Mouse (Mus musculus) MEL (cell line): ENCODE measurements around the gene Hpd. TPM values are rescaled to one million over a fixed set of nuclear protein-coding genes. Genes with fewer than 3 reads are reported as not detected.

ENCODE experiments used
- DNase-seq: peaks from one replicate; pipeline ENCODE4 v3.0.0; 2011; ENCODE audit warnings: low read depth, low spot score
- H3K27ac ChIP-seq: 2 replicates; pipeline ENCODE4 v1.5.1; 2012; ENCODE audit warnings: low read depth, mild to moderate bottlenecking, control low read depth, low read length, moderate library complexity; ENCODE audit not compliant: control insufficient read depth
- H3K27me3 ChIP-seq, 2 experiments: fragments of 150-350 bp in 1 of 2; sonication (generic) in 1 of 2; 2 replicates each; pipeline ENCODE4 v1.6.1; 2012; ENCODE audit warnings: low read length in 2 of 2, mild to moderate bottlenecking in 2 of 2, improper control_type of control experiment in 1 of 2, moderate library complexity in 1 of 2; ENCODE audit not compliant: insufficient read depth in 2 of 2, control insufficient read depth in 1 of 2
- H3K36me3 ChIP-seq, 2 experiments: 2 replicates each; pipeline ENCODE4 v1.6.1; 2012 to 2014; ENCODE audit warnings: low read length in 2 of 2, improper control_type of control experiment in 1 of 2, inconsistent platforms in 1 of 2, mild to moderate bottlenecking in 1 of 2; ENCODE audit not compliant: insufficient read depth in 2 of 2, control insufficient read depth in 1 of 2
- H3K4me1 ChIP-seq, 2 experiments: fragments of 150-350 bp in 1 of 2; sonication (generic) in 1 of 2; 2 replicates each; pipeline ENCODE4 v1.6.1; 2012; ENCODE audit warnings: low read length in 2 of 2, improper control_type of control experiment in 1 of 2, mild to moderate bottlenecking in 1 of 2; ENCODE audit not compliant: insufficient read depth in 2 of 2, control insufficient read depth in 1 of 2
- H3K4me3 ChIP-seq, 2 experiments: fragments of 150-350 bp in 1 of 2; sonication (generic) in 1 of 2; 2 replicates each; pipeline ENCODE4 v1.5.1; 2012; ENCODE audit warnings: low read depth in 2 of 2, low read length in 2 of 2, mild to moderate bottlenecking in 2 of 2, moderate library complexity in 2 of 2, control low read depth in 1 of 2, improper control_type of control experiment in 1 of 2; ENCODE audit not compliant: control insufficient read depth in 1 of 2, insufficient read depth in 1 of 2
- H3K79me2 ChIP-seq: 2 replicates; pipeline ENCODE4 v1.6.1; 2012; ENCODE audit warnings: mild to moderate bottlenecking, low read length, moderate library complexity; ENCODE audit not compliant: control insufficient read depth, poor library complexity, insufficient read depth
- H3K9ac ChIP-seq: 2 replicates; pipeline ENCODE4 v1.6.1; 2012; ENCODE audit warnings: low read depth, mild to moderate bottlenecking, control low read depth, low read length, moderate library complexity; ENCODE audit not compliant: control insufficient read depth, poor library complexity, severe bottlenecking
- H3K9me3 ChIP-seq: fragments of 150-350 bp; sonication (generic); replicated peaks from 2 replicates; pipeline ENCODE4 v1.6.1; 2012; ENCODE audit warnings: mild to moderate bottlenecking, low read length, improper control_type of control experiment, moderate library complexity; ENCODE audit not compliant: insufficient read depth
- BHLHE40 ChIP-seq: IDR thresholded peaks from 2 replicates; pipeline ENCODE4 v1.6.1; 2012; ENCODE audit warnings: low read depth, mild to moderate bottlenecking, inconsistent platforms, low read length, improper control_type of control experiment, borderline replicate concordance
- CTCF ChIP-seq, 3 experiments: IDR thresholded peaks in 2 of 3; conservative IDR thresholded peaks in 1 of 3; 2 replicates each; pipeline ENCODE4 v1.5.1; 2011 to 2012; ENCODE audit warnings: low read length in 3 of 3, low read depth in 2 of 3, mild to moderate bottlenecking in 2 of 3, improper control_type of control experiment in 1 of 3, inconsistent platforms in 1 of 3, mixed read lengths in 1 of 3, moderate library complexity in 1 of 3; ENCODE audit not compliant: control insufficient read depth in 1 of 3, insufficient read depth in 1 of 3, poor library complexity in 1 of 3, severe bottlenecking in 1 of 3
- ELF1 ChIP-seq: IDR thresholded peaks from 2 replicates; pipeline ENCODE4 v1.6.1; 2014; ENCODE audit warnings: low read depth, mild to moderate bottlenecking, inconsistent platforms, low read length, improper control_type of control experiment, moderate library complexity
- EP300 ChIP-seq, 2 experiments: IDR thresholded peaks; 2 replicates each; pipeline ENCODE4 v1.6.1; 2011; ENCODE audit warnings: improper control_type of control experiment in 2 of 2, low read length in 2 of 2, low read depth in 1 of 2, mild to moderate bottlenecking in 1 of 2
- ETS1 ChIP-seq: IDR thresholded peaks from 2 replicates; pipeline ENCODE4 v1.6.1; 2012; ENCODE audit warnings: low read depth, mild to moderate bottlenecking, inconsistent platforms, low read length, improper control_type of control experiment, moderate library complexity
- GABPA ChIP-seq: IDR thresholded peaks from 2 replicates; pipeline ENCODE4 v1.6.1; 2012; ENCODE audit warnings: low read depth, mild to moderate bottlenecking, inconsistent platforms, low read length, improper control_type of control experiment, moderate library complexity
- JUND ChIP-seq: IDR thresholded peaks from 2 replicates; pipeline ENCODE4 v1.6.1; 2011; ENCODE audit warnings: low read depth, mild to moderate bottlenecking, improper control_type of control experiment, low read length
- MAFK ChIP-seq: IDR thresholded peaks from 2 replicates; pipeline ENCODE4 v1.6.1; 2011; ENCODE audit warnings: low read depth, mild to moderate bottlenecking, low read length, improper control_type of control experiment, borderline replicate concordance
- MAX ChIP-seq: IDR thresholded peaks from 2 replicates; pipeline ENCODE4 v1.6.1; 2011; ENCODE audit warnings: low read length, improper control_type of control experiment
- MAZ ChIP-seq: IDR thresholded peaks from 2 replicates; pipeline ENCODE4 v1.6.1; 2012; ENCODE audit warnings: low read depth, mild to moderate bottlenecking, inconsistent platforms, low read length, improper control_type of control experiment
- MXI1 ChIP-seq: IDR thresholded peaks from 2 replicates; pipeline ENCODE4 v1.6.1; 2011; ENCODE audit warnings: mild to moderate bottlenecking, low read depth, low read length, improper control_type of control experiment
- MYC ChIP-seq: IDR thresholded peaks from 2 replicates; pipeline ENCODE4 v1.6.1; 2011; ENCODE audit warnings: low read depth, mild to moderate bottlenecking, low read length, improper control_type of control experiment, moderate library complexity
- NRF1 ChIP-seq: IDR thresholded peaks from 2 replicates; pipeline ENCODE4 v1.6.1; 2014; ENCODE audit warnings: low read depth, mild to moderate bottlenecking, inconsistent platforms, low read length, improper control_type of control experiment, moderate library complexity; ENCODE audit not compliant: poor library complexity, insufficient read depth, severe bottlenecking
- POLR2A ChIP-seq, 2 experiments: IDR thresholded peaks; 2 replicates each; pipeline ENCODE4 v1.6.1; 2011 to 2012; ENCODE audit warnings: low read length in 2 of 2, mild to moderate bottlenecking in 2 of 2, control low read depth in 1 of 2, improper control_type of control experiment in 1 of 2, low read depth in 1 of 2, moderate library complexity in 1 of 2; ENCODE audit not compliant: control insufficient read depth in 1 of 2, insufficient read depth in 1 of 2, poor library complexity in 1 of 2
- POLR2AphosphoS2 ChIP-seq: IDR thresholded peaks from 2 replicates; pipeline ENCODE4 v1.6.1; 2011; ENCODE audit warnings: low read length, improper control_type of control experiment
- POLR2AphosphoS5 ChIP-seq: IDR thresholded peaks from 2 replicates; pipeline ENCODE4 v1.6.1; 2012; ENCODE audit warnings: low read depth, borderline replicate concordance, mild to moderate bottlenecking, inconsistent platforms, low read length, moderate library complexity, mixed read lengths
- RAD21 ChIP-seq: IDR thresholded peaks from 2 replicates; pipeline ENCODE4 v1.6.1; 2011; ENCODE audit warnings: mild to moderate bottlenecking, low read depth, low read length, improper control_type of control experiment
- SIN3A ChIP-seq: IDR thresholded peaks from 2 replicates; pipeline ENCODE4 v1.6.1; 2012; ENCODE audit warnings: low read length, improper control_type of control experiment, inconsistent platforms
- SMC3 ChIP-seq: IDR thresholded peaks from 2 replicates; pipeline ENCODE4 v1.6.1; 2011; ENCODE audit warnings: low read depth, low read length, improper control_type of control experiment
- TBP ChIP-seq: IDR thresholded peaks from 2 replicates; pipeline ENCODE4 v1.8.0; 2011; ENCODE audit warnings: low read depth, low read length, improper control_type of control experiment
- TCF12 ChIP-seq: IDR thresholded peaks from 2 replicates; pipeline ENCODE4 v1.6.1; 2014; ENCODE audit warnings: low read depth, mild to moderate bottlenecking, inconsistent platforms, low read length, improper control_type of control experiment, moderate library complexity
- UBTF ChIP-seq: IDR thresholded peaks from 2 replicates; pipeline ENCODE4 v1.6.1; 2012; ENCODE audit warnings: low read depth, mild to moderate bottlenecking, inconsistent platforms, low read length, improper control_type of control experiment, moderate library complexity, borderline replicate concordance; ENCODE audit not compliant: insufficient read depth
- USF1 ChIP-seq: IDR thresholded peaks from 2 replicates; pipeline ENCODE4 v1.6.1; 2014; ENCODE audit warnings: low read depth, mild to moderate bottlenecking, inconsistent platforms, low read length, improper control_type of control experiment, moderate library complexity
- USF2 ChIP-seq, 2 experiments: IDR thresholded peaks; 2 replicates each; pipeline ENCODE4 v1.6.1; 2011 to 2012; ENCODE audit warnings: improper control_type of control experiment in 2 of 2, low read length in 2 of 2, borderline replicate concordance in 1 of 2, inconsistent platforms in 1 of 2, low read depth in 1 of 2, mild to moderate bottlenecking in 1 of 2; ENCODE audit not compliant: insufficient read depth in 1 of 2
- ZC3H11A ChIP-seq: IDR thresholded peaks from 2 replicates; pipeline ENCODE4 v1.6.1; 2012; ENCODE audit warnings: low read depth, mild to moderate bottlenecking, inconsistent platforms, low read length, improper control_type of control experiment
- ZKSCAN1 ChIP-seq: IDR thresholded peaks from 2 replicates; pipeline ENCODE4 v1.6.1; 2012; ENCODE audit warnings: low read depth, mild to moderate bottlenecking, inconsistent platforms, low read length, improper control_type of control experiment, moderate library complexity
- ZNF384 ChIP-seq: IDR thresholded peaks from 2 replicates; pipeline ENCODE4 v1.6.1; 2012; ENCODE audit warnings: low read depth, mild to moderate bottlenecking, inconsistent platforms, low read length, improper control_type of control experiment
- polyA plus RNA-seq, 2 experiments: library from polyadenylated mRNA; stranded (reverse) in 1 of 2; unstranded in 1 of 2; fragments of >175 nt in 1 of 2; fragments of >200 nt in 1 of 2; gene quantifications; 2 replicates each; pipeline versions ENCODE4 v1.2.1 to v1.2.4; 2012; ENCODE audit warnings: low replicate concordance in 2 of 2, low read depth in 1 of 2; ENCODE audit not compliant: insufficient read length in 2 of 2, insufficient read depth in 1 of 2, missing spikeins in 1 of 2
- total RNA-seq: library from RNA; depleted of rRNA; stranded (reverse); fragments of 300-350 nt; gene quantifications from 2 replicates; pipeline ENCODE4 v1.2.3, GENCODE M21; 2012

The Hpd gene
- total and polyA plus RNA-seq, 3 experiments = not detected

DNA sequence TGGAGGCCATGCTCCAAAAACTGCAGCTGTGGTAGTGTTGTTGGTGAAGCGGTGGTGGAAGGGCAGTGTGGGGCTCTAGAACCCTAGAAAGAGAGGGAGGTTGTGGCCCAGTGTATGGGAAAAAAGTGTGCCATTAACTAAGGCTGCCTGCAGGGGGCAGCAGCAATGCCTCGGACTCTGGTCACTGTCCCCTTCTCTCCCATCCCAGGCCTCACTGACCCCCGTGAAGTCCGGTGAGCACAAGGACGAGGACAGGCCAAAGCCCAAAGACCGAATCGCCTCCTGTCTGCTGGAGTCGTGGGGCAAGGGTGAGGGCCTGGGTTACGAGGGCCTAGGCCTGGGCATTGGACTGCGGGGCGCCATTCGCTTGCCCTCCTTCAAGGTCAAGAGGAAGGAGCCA lies 25.8 kb downstream of the Hpd start:
- no peak for DNase-seq
- TF ChIP-seq SMC3 (peak; percentile 34), RAD21 (no peak), CTCF (IDR thresholded peaks at IDR 0.05 in 2 of 3, conservative IDR thresholded peaks at IDR 0.05 in 1 of 3; ENCODE audit: control insufficient read depth in 1 of 3, insufficient read depth in 1 of 3, low read depth in 2 of 3, low read length in 3 of 3, poor library complexity in 1 of 3, severe bottlenecking in 1 of 3) (peak; percentile 59 to 77 (median 75))
- no peaks in the 10 kb centered on the region for H3K4me1 ChIP-seq
- no peaks in the 10 kb centered on the region for H3K27me3 ChIP-seq
- no peak overlapping the region for H3K9ac ChIP-seq
- H3K4me3 ChIP-seq = no peak overlapping the region
- no peaks in the 10 kb centered on the region for H3K9me3 ChIP-seq
- H3K36me3 ChIP-seq = peaks cover 0 to 5% of the 10 kb centered on the region in 2 experiments; a peak in 2 of 4 replicates
- no peaks in the 10 kb centered on the region; the same call in 1 of the 2 replicates for H3K79me2 ChIP-seq
- no peak overlapping the region for H3K27ac ChIP-seq

DNA sequence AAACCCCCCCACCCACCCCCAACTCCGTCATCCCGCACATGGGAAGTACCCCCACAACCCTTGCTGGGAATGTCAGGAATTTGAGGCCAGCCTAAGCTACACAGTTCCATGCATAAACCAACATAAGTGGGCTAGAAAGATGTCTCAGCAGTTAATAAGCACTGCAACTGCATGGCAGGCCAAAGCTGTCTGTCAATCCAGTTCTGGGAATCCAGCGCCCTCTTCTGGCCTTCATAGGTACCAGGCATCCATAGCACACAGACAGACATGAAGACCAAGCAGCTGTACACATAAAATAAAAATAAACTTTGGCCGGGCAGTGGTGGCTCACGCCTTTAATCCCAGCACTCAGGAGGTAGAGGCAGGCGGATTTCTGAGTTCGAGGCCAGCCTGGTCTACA lies 27.1 kb downstream of the Hpd start:
- H3K4me1 ChIP-seq = peaks cover 0 to 7% of the 10 kb centered on the region in 2 experiments; a peak in 2 of 4 replicates
- no peaks in the 10 kb centered on the region for H3K27me3 ChIP-seq
- no peak overlapping the region for H3K4me3 ChIP-seq
- peaks cover 2 to 10% of the 10 kb centered on the region in 2 experiments for H3K36me3 ChIP-seq
- peaks cover 10% of the 10 kb centered on the region for H3K79me2 ChIP-seq
- TF ChIP-seq ETS1 = 0 out of 2 replicates have a peak, but pooled peaks have one; percentile 20
- TF ChIP-seq POLR2A (IDR thresholded peaks at IDR 0.05; ENCODE audit: control insufficient read depth in 1 of 2, insufficient read depth in 1 of 2, low read depth in 1 of 2, low read length in 2 of 2, poor library complexity in 1 of 2) = no peak
- peak; percentile 47; the same call in 1 of the 2 replicates for TF ChIP-seq MYC
- TF ChIP-seq SMC3 = peak; percentile 91
- no peak for TF ChIP-seq EP300 (IDR thresholded peaks at IDR 0.05; ENCODE audit: low read depth in 1 of 2, low read length in 2 of 2)
- 0 out of 2 replicates have a peak, but pooled peaks have one; percentile 44 for TF ChIP-seq JUND
- TF ChIP-seq USF2 (IDR thresholded peaks at IDR 0.05; ENCODE audit: borderline replicate concordance in 1 of 2, insufficient read depth in 1 of 2, low read depth in 1 of 2, low read length in 2 of 2) = no peak
- no peak for TF ChIP-seq UBTF
- TF ChIP-seq TCF12 = no peak
- no peak for TF ChIP-seq BHLHE40
- TF ChIP-seq ZC3H11A = peak; percentile 91
- TF ChIP-seq MAZ = 0 out of 2 replicates have a peak, but pooled peaks have one; percentile 28
- 0 out of 2 replicates have a peak, but pooled peaks have one; percentile 13 for TF ChIP-seq MAX
- no peak for TF ChIP-seq MAFK
- TF ChIP-seq MXI1 = 0 out of 2 replicates have a peak, but pooled peaks have one; percentile 27
- TF ChIP-seq CTCF (IDR thresholded peaks at IDR 0.05 in 2 of 3, conservative IDR thresholded peaks at IDR 0.05 in 1 of 3; ENCODE audit: control insufficient read depth in 1 of 3, insufficient read depth in 1 of 3, low read depth in 2 of 3, low read length in 3 of 3, poor library complexity in 1 of 3, severe bottlenecking in 1 of 3) = peak; percentile 79 to 92 (median 85)
- TF ChIP-seq USF1 = no peak
- TF ChIP-seq NRF1 = no peak
- TF ChIP-seq POLR2AphosphoS5 = no peak
- no peak for TF ChIP-seq GABPA
- TF ChIP-seq ZKSCAN1 = no peak
- TF ChIP-seq SIN3A = peak; percentile 72
- no peak for TF ChIP-seq POLR2AphosphoS2
- TF ChIP-seq RAD21 = peak; percentile 80
- TF ChIP-seq ELF1 = no peak
- 0 out of 2 replicates have a peak, but pooled peaks have one; percentile 23 for TF ChIP-seq TBP
- TF ChIP-seq ZNF384 = peak; percentile 48; the same call in 1 of the 2 replicates
- no peaks in the 10 kb centered on the region for H3K9me3 ChIP-seq
- peak; percentile 88 for DNase-seq
- H3K9ac ChIP-seq = no peak overlapping the region
- H3K27ac ChIP-seq = no peak overlapping the region
